Mouse (Mus musculus) CH12.LX (cell line): ENCODE data around the gene Btbd9. TPM values are rescaled to one million over a fixed set of nuclear protein-coding genes. Genes with fewer than 3 reads are reported as not detected.

Experiments used
- DNase-seq: peaks from one replicate; pipeline ENCODE4 v3.0.0-alpha.2; 2013; ENCODE audit errors: extremely low read depth
- H3K27ac ChIP-seq: 2 replicates; pipeline ENCODE4 v1.5.1; 2012; ENCODE audit warnings: low read depth, mild to moderate bottlenecking, control low read depth, moderate library complexity; ENCODE audit not compliant: insufficient read depth
- H3K27me3 ChIP-seq: replicated peaks from 2 replicates; pipeline ENCODE3; 2012; ENCODE audit warnings: inconsistent platforms
- H3K36me3 ChIP-seq, 2 experiments: replicated peaks in 1 of 2; 2 replicates each; pipeline versions ENCODE3 to v1.6.1; 2012; ENCODE audit warnings: inconsistent platforms in 1 of 2, low read length in 1 of 2, mild to moderate bottlenecking in 1 of 2, mixed read lengths in 1 of 2, moderate library complexity in 1 of 2; ENCODE audit not compliant: control insufficient read depth in 1 of 2, insufficient read depth in 1 of 2
- H3K4me1 ChIP-seq, 2 experiments: 2 replicates each; pipeline ENCODE4 v1.6.1; 2012; ENCODE audit warnings: inconsistent platforms in 1 of 2, moderate library complexity in 1 of 2; ENCODE audit not compliant: insufficient read depth in 2 of 2, control insufficient read depth in 1 of 2
- H3K4me2 ChIP-seq: 2 replicates; pipeline ENCODE4 v1.6.1; 2012; ENCODE audit warnings: low read depth, mild to moderate bottlenecking, control low read depth; ENCODE audit not compliant: poor library complexity, insufficient read depth, severe bottlenecking
- H3K4me3 ChIP-seq, 3 experiments: fragments of 150-350 bp in 1 of 3; sonication (generic) in 1 of 3; replicated peaks in 1 of 3; 2 replicates each; pipeline versions ENCODE3 to v1.5.1; 2011 to 2012; ENCODE audit warnings: low read depth in 2 of 3, low read length in 2 of 3, mild to moderate bottlenecking in 2 of 3, moderate library complexity in 2 of 3, control low read depth in 1 of 3, improper control_type of control experiment in 1 of 3, inconsistent platforms in 1 of 3, mixed read lengths in 1 of 3; ENCODE audit not compliant: poor library complexity in 1 of 3
- H3K79me2 ChIP-seq: replicated peaks from 2 replicates; pipeline ENCODE4 v1.6.1; 2012; ENCODE audit warnings: mild to moderate bottlenecking, moderate library complexity; ENCODE audit not compliant: control insufficient read depth, poor library complexity, insufficient read depth, severe bottlenecking; ENCODE audit errors: extremely low read depth
- H3K9ac ChIP-seq: 2 replicates; pipeline ENCODE4 v1.6.1; 2012; ENCODE audit warnings: low read depth, mild to moderate bottlenecking, control low read depth, moderate library complexity; ENCODE audit not compliant: insufficient read depth
- H3K9me3 ChIP-seq: replicated peaks from 2 replicates; pipeline ENCODE3; 2012; ENCODE audit warnings: low read length, inconsistent platforms, mixed read lengths
- BHLHE40 ChIP-seq: IDR thresholded peaks from 2 replicates; pipeline ENCODE4 v1.6.1; 2011; ENCODE audit warnings: mild to moderate bottlenecking, low read depth, low read length, improper control_type of control experiment
- CHD2 ChIP-seq: IDR thresholded peaks from 2 replicates; pipeline ENCODE4 v1.6.1; 2011; ENCODE audit warnings: low read length, improper control_type of control experiment
- CTCF ChIP-seq, 2 experiments: IDR thresholded peaks in 1 of 2; conservative IDR thresholded peaks in 1 of 2; 2 replicates each; pipeline ENCODE4 v1.5.1; 2011 to 2012; ENCODE audit warnings: low read depth in 2 of 2, low read length in 2 of 2, improper control_type of control experiment in 1 of 2, inconsistent platforms in 1 of 2, mild to moderate bottlenecking in 1 of 2, moderate library complexity in 1 of 2
- ELF1 ChIP-seq: IDR thresholded peaks from 2 replicates; pipeline ENCODE4 v1.6.1; 2014; ENCODE audit warnings: low read depth, mild to moderate bottlenecking, inconsistent platforms, low read length, improper control_type of control experiment
- GABPA ChIP-seq: IDR thresholded peaks from 2 replicates; pipeline ENCODE4 v1.6.1; 2012; ENCODE audit warnings: low read depth, low read length, improper control_type of control experiment, inconsistent platforms; ENCODE audit not compliant: insufficient replicate concordance
- IRF4 ChIP-seq: IDR thresholded peaks from 2 replicates; pipeline ENCODE4 v1.6.1; 2014; ENCODE audit warnings: low read depth, mild to moderate bottlenecking, inconsistent platforms, low read length, improper control_type of control experiment
- JUN ChIP-seq: IDR thresholded peaks from 2 replicates; pipeline ENCODE4 v1.6.1; 2011; ENCODE audit warnings: low read depth, mild to moderate bottlenecking, low read length, improper control_type of control experiment, moderate library complexity; ENCODE audit not compliant: insufficient read depth
- JUND ChIP-seq: conservative IDR thresholded peaks from 2 replicates; pipeline ENCODE4 v1.6.1; 2011; ENCODE audit warnings: low read depth, low read length, improper control_type of control experiment
- KAT2A ChIP-seq: IDR thresholded peaks from 2 replicates; pipeline ENCODE4 v1.6.1; 2012; ENCODE audit warnings: low read length, improper control_type of control experiment, inconsistent platforms; ENCODE audit not compliant: insufficient replicate concordance
- MAX ChIP-seq: IDR thresholded peaks from 2 replicates; pipeline ENCODE4 v1.6.1; 2011; ENCODE audit warnings: low read length, improper control_type of control experiment
- MEF2A ChIP-seq: IDR thresholded peaks from 2 replicates; pipeline ENCODE4 v1.6.1; 2014; ENCODE audit warnings: low read depth, mild to moderate bottlenecking, inconsistent platforms, low read length, improper control_type of control experiment, borderline replicate concordance
- NELFE ChIP-seq: IDR thresholded peaks from 2 replicates; pipeline ENCODE4 v1.6.1; 2011; ENCODE audit warnings: low read depth, low read length, improper control_type of control experiment
- NRF1 ChIP-seq: IDR thresholded peaks from 2 replicates; pipeline ENCODE4 v1.6.1; 2014; ENCODE audit warnings: low read depth, mild to moderate bottlenecking, inconsistent platforms, low read length, improper control_type of control experiment, moderate library complexity
- PAX5 ChIP-seq: IDR thresholded peaks from 2 replicates; pipeline ENCODE4 v1.6.1; 2012; ENCODE audit warnings: low read length, inconsistent platforms, mixed read lengths
- POLR2A ChIP-seq: IDR thresholded peaks from 2 replicates; pipeline ENCODE4 v1.6.1; 2011; ENCODE audit warnings: low read depth, mild to moderate bottlenecking, improper control_type of control experiment, low read length
- POLR2AphosphoS2 ChIP-seq: IDR thresholded peaks from 2 replicates; pipeline ENCODE4 v1.6.1; 2011; ENCODE audit warnings: low read depth, low read length, improper control_type of control experiment
- SIN3A ChIP-seq: IDR thresholded peaks from 2 replicates; pipeline ENCODE4 v1.6.1; 2012; ENCODE audit warnings: low read length, improper control_type of control experiment, inconsistent platforms
- TBP ChIP-seq: conservative IDR thresholded peaks from 2 replicates; pipeline ENCODE4 v1.6.1; 2011; ENCODE audit warnings: low read depth, low read length, improper control_type of control experiment
- TCF12 ChIP-seq: IDR thresholded peaks from 2 replicates; pipeline ENCODE4 v1.6.1; 2014; ENCODE audit warnings: low read depth, mild to moderate bottlenecking, inconsistent platforms, low read length, improper control_type of control experiment
- UBTF ChIP-seq: IDR thresholded peaks from 2 replicates; pipeline ENCODE4 v1.6.1; 2012; ENCODE audit warnings: low read depth, mild to moderate bottlenecking, inconsistent platforms, low read length, improper control_type of control experiment, moderate library complexity
- ZC3H11A ChIP-seq: IDR thresholded peaks from 2 replicates; pipeline ENCODE4 v1.6.1; 2012; ENCODE audit warnings: low read depth, mild to moderate bottlenecking, inconsistent platforms, low read length, improper control_type of control experiment
- ZKSCAN1 ChIP-seq: IDR thresholded peaks from 2 replicates; pipeline ENCODE4 v1.6.1; 2012; ENCODE audit warnings: low read depth, inconsistent platforms, low read length, improper control_type of control experiment, borderline replicate concordance
- ZMIZ1 ChIP-seq: IDR thresholded peaks from 2 replicates; pipeline ENCODE4 v1.6.1; 2012; ENCODE audit warnings: low read depth, mild to moderate bottlenecking, inconsistent platforms, low read length, improper control_type of control experiment
- ZNF384 ChIP-seq: IDR thresholded peaks from 2 replicates; pipeline ENCODE4 v1.6.1; 2012; ENCODE audit warnings: low read depth, low read length, improper control_type of control experiment, inconsistent platforms
- dilution Hi-C: fragments of 300-500 bp; cut with MboI; formaldehyde crosslinking; loops from 2 replicates; pipeline ENCODE4 v1.14.3; 2020; ENCODE audit warnings: low sequenced_read_pairs; ENCODE audit not compliant: extremely low pct_unique_long_range_greater_than_20kb, extremely low pct_ligation_motif_present
- in situ Hi-C: fragments of 300-500 bp; cut with MboI; formaldehyde crosslinking; loops from 3 replicates; pipeline ENCODE4 v1.14.3; 2019; ENCODE audit warnings: low sequenced_read_pairs, low pct_ligation_motif_present, low pct_unique_long_range_greater_than_20kb, mixed read lengths
- polyA plus RNA-seq: library from polyadenylated mRNA; unstranded; fragments of >175 nt; gene quantifications from 2 replicates; pipeline ENCODE4 v1.2.1, GENCODE M21; 2012; ENCODE audit warnings: low read depth; ENCODE audit not compliant: insufficient read length
- total RNA-seq, 2 experiments: library from RNA; depleted of rRNA; stranded (reverse); fragments of 300-350 nt in 1 of 2; fragments of >200 nt in 1 of 2; gene quantifications; 2 replicates each; pipeline ENCODE4 v1.2.3; 2012 to 2014

Btbd9 gene
- total and polyA plus RNA-seq, 3 experiments = 19.3 to 25.4 (median 20.0) TPM

DNA sequence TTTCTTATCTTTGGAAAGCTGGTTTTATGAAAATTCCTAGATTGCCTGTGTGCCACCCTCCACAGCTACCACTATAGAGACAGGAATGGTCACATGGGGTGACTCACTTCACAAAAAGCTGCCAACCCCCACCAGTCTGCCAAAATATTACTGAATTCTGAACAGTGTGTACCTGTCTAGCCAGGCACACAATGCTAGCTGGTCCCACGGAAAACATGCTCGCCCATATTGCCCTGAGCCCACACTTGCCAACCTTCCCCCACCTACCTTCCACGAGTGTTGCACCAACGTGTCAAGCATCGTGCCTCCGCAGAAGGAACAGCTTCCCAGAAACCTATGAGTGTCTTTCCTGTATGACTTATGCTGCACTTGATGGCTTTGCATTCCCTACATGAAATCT is 4.9 kb upstream of the Btbd9 start:
- in situ Hi-C loops = no loop called here

DNA sequence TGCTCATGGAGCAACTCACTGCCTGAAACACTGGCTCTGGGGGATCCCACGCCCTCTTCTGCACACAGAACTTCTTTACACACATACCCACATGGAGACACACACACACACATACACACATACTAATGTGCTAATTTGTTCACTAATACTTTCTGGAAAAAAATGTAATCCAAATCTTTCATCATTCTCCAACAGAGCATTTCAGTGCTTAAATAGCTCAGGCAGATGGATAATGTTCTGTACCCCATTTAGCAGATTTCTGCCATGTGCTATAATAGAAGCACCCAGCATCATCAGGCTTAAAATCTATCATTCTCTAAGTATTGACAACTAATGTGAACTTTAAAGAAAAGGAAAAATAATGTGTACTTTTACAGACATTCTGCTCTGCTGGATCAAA is 4.5 kb upstream of the Btbd9 start:
- H3K4me3 ChIP-seq = no peak overlapping the region
- TF ChIP-seq IRF4 (no peak), MAX (no peak), SIN3A (no peak), KAT2A (no peak), PAX5 (no peak), CTCF (conservative IDR thresholded peaks at IDR 0.05 in 1 of 2, IDR thresholded peaks at IDR 0.05 in 1 of 2; ENCODE audit: low read depth in 2 of 2, low read length in 2 of 2) (no peak), BHLHE40 (no peak), ELF1 (no peak), POLR2AphosphoS2 (no peak), ZNF384 (no peak), TCF12 (no peak), UBTF (no peak), ZMIZ1 (no peak), GABPA (no peak), MEF2A (no peak), TBP (no peak), JUN (no peak)
- TF ChIP-seq, all 38 proteins: peak for 0
- Histone ChIP-seq H3K9me3 (no peaks in the 10 kb centered on the region), H3K4me1 (peaks cover 4 to 7% of the 10 kb centered on the region in 2 experiments), H3K27ac (no peak overlapping the region), H3K27me3 (no peaks in the 10 kb centered on the region), H3K79me2 (no peaks in the 10 kb centered on the region), H3K36me3 (peaks cover 0 to 2% of the 10 kb centered on the region in 2 experiments), H3K4me2 (no peak overlapping the region), H3K9ac (no peak overlapping the region)
- no peak for DNase-seq
- in situ Hi-C loops (no loop called here), dilution Hi-C loops (no loop called here)

More for the DNA sequence above, 4.9 kb upstream of the Btbd9 start:
- H3K9me3 ChIP-seq = no peaks in the 10 kb centered on the region
- no peak overlapping the region for H3K4me2 ChIP-seq
- no peaks in the 10 kb centered on the region for H3K27me3 ChIP-seq
- H3K9ac ChIP-seq = no peak overlapping the region
- no peak overlapping the region for H3K4me3 ChIP-seq
- H3K27ac ChIP-seq = no peak overlapping the region
- no peaks in the 10 kb centered on the region for H3K79me2 ChIP-seq
- H3K4me1 ChIP-seq = peaks cover 4 to 7% of the 10 kb centered on the region in 2 experiments
- dilution Hi-C loops = no loop called here
- H3K36me3 ChIP-seq = peaks cover 0 to 2% of the 10 kb centered on the region in 2 experiments
- no peak for TF ChIP-seq MEF2A
- no peak for TF ChIP-seq ZC3H11A
- no peak for TF ChIP-seq CHD2
- TF ChIP-seq ZNF384 = no peak
- no peak for TF ChIP-seq NELFE
- no peak for TF ChIP-seq JUN
- TF ChIP-seq JUND = no peak
- TF ChIP-seq NRF1 = no peak
- TF ChIP-seq ZKSCAN1 = no peak
- TF ChIP-seq POLR2A = no peak
- no peak for DNase-seq
